Mouse (Mus musculus): ENCODE data around the gene Zwilch. TPM values are rescaled to one million over a fixed set of nuclear protein-coding genes. Genes with fewer than 3 reads are reported as not detected.

Zwilch gene
- polyA plus RNA-seq, 1 experiment from 2014 or later: 19.5 TPM

GRCm38 (mm10) chr9:64098282-64098681 lies 74.6 kb downstream of the Zwilch start:
- peaks cover 13% of the 10 kb centered on the region; the same call in 1 of the 2 replicates for H3K4me1 ChIP-seq
- H3K9ac ChIP-seq: no peak overlapping the region
- no peaks in the 10 kb centered on the region for H3K27me3 ChIP-seq
- H3K36me3 ChIP-seq: no peaks in the 10 kb centered on the region
- no peak for ATAC-seq (ENCODE audit: insufficient number of reproducible peaks, low FRiP score, low TSS enrichment, low read depth)
- no peak overlapping the region for H3K27ac ChIP-seq (replicated peaks)
- 68% methylated on average over 4 of the region's 4 CpGs for WGBS
- no peak overlapping the region for H3K4me3 ChIP-seq (replicated peaks)
- no peaks in the 10 kb centered on the region for H3K9me3 ChIP-seq (replicated peaks)
- H3K4me2 ChIP-seq (replicated peaks): no peak overlapping the region

GRCm38 (mm10) chr9:64094083-64094482 lies 78.8 kb downstream of the Zwilch start:
- H3K36me3 ChIP-seq: no peaks in the 10 kb centered on the region
- no peaks in the 10 kb centered on the region for H3K9me3 ChIP-seq (replicated peaks)
- no peaks in the 10 kb centered on the region for H3K27me3 ChIP-seq
- H3K9ac ChIP-seq: no peak overlapping the region
- H3K4me3 ChIP-seq (replicated peaks): no peak overlapping the region
- H3K4me2 ChIP-seq (replicated peaks): no peak overlapping the region
- peaks cover 13% of the 10 kb centered on the region; the same call in 1 of the 2 replicates for H3K4me1 ChIP-seq
- ATAC-seq (ENCODE audit: insufficient number of reproducible peaks, low FRiP score, low TSS enrichment, low read depth): no peak; the same call in 1 of the 2 replicates
- WGBS: 52% methylated on average over 11 of the region's 11 CpGs
- H3K27ac ChIP-seq (replicated peaks): no peak overlapping the region

GRCm38 (mm10) chr9:64089004-64089403 lies 83.9 kb downstream of the Zwilch start:
- 60% methylated on average over 12 of the region's 12 CpGs for WGBS
- ATAC-seq (ENCODE audit: insufficient number of reproducible peaks, low FRiP score, low TSS enrichment, low read depth): no peak
- H3K27ac ChIP-seq (replicated peaks): peak overlapping the region; percentile 34; the same call in 1 of the 2 replicates
- H3K4me3 ChIP-seq (replicated peaks): no peak overlapping the region
- no peaks in the 10 kb centered on the region for H3K9me3 ChIP-seq (replicated peaks)
- no peaks in the 10 kb centered on the region for H3K27me3 ChIP-seq
- H3K9ac ChIP-seq: no peak overlapping the region
- H3K4me1 ChIP-seq: peaks cover 28% of the 10 kb centered on the region
- H3K4me2 ChIP-seq (replicated peaks): no peak overlapping the region
- H3K36me3 ChIP-seq: no peaks in the 10 kb centered on the region

- Histone ChIP-seq H3K27me3 (no peaks in the 10 kb centered on the region), H3K4me2 (replicated peaks) (no peak overlapping the region), H3K4me3 (replicated peaks) (no peak overlapping the region), H3K9ac (no peak overlapping the region), H3K36me3 (no peaks in the 10 kb centered on the region), H3K9me3 (replicated peaks) (no peaks in the 10 kb centered on the region), H3K27ac (replicated peaks) (no peak overlapping the region), H3K4me1 (peaks cover 33% of the 10 kb centered on the region)
- 85% methylated on average over 7 of the region's 7 CpGs for WGBS
- ATAC-seq (ENCODE audit: insufficient number of reproducible peaks, low FRiP score, low TSS enrichment, low read depth): no peak
Measured at GRCm38 (mm10) chr9:64088346-64088745, 84.6 kb downstream of the Zwilch start.

GRCm38 (mm10) chr9:64087461-64088235 lies 85.3 kb downstream of the Zwilch start:
- H3K9me3 ChIP-seq (replicated peaks): no peaks in the 10 kb centered on the region
- H3K4me1 ChIP-seq: peaks cover 36% of the 10 kb centered on the region
- H3K9ac ChIP-seq: no peak overlapping the region
- no peak overlapping the region for H3K4me3 ChIP-seq (replicated peaks)
- H3K27ac ChIP-seq (replicated peaks): no peak overlapping the region
- H3K27me3 ChIP-seq: no peaks in the 10 kb centered on the region
- no peaks in the 10 kb centered on the region for H3K36me3 ChIP-seq
- 43% methylated on average over 5 of the region's 5 CpGs for WGBS
- ATAC-seq (ENCODE audit: insufficient number of reproducible peaks, low FRiP score, low TSS enrichment, low read depth): no peak
- no peak overlapping the region for H3K4me2 ChIP-seq (replicated peaks)

Other genes starting within 250 kb of the Zwilch start
- 12.8 and 15.5 TPM in 2 replicates for gene Smad6, start 151.0 kb downstream of the Zwilch start, polyA plus RNA-seq (2015; fragmentation: Nextera tagmentation; extraction: Ambion mirVana)
- 0.16 TPM in 1 of 2 replicates, not detected in the other for gene Lctl, start 56.0 kb downstream of the Zwilch start, polyA plus RNA-seq (2015; fragmentation: Nextera tagmentation; extraction: Ambion mirVana)
- 1,153 and 1,206 TPM in 2 replicates for gene Rpl4, start 271 bp upstream of the Zwilch start, polyA plus RNA-seq (2015; fragmentation: Nextera tagmentation; extraction: Ambion mirVana)
- 30.2 and 35.3 TPM in 2 replicates for gene Snapc5, start 6.2 kb upstream of the Zwilch start, polyA plus RNA-seq (2015; fragmentation: Nextera tagmentation; extraction: Ambion mirVana)
- gene Uchl4, start 62.1 kb upstream of the Zwilch start, polyA plus RNA-seq (2015; fragmentation: Nextera tagmentation; extraction: Ambion mirVana): 2.1 and 3.2 TPM in 2 replicates
- 99.5 and 100 TPM in 2 replicates for gene Map2k1, start 80.5 kb upstream of the Zwilch start, polyA plus RNA-seq (2015; fragmentation: Nextera tagmentation; extraction: Ambion mirVana)
- gene Tipin, start 108.5 kb upstream of the Zwilch start, polyA plus RNA-seq (2015; fragmentation: Nextera tagmentation; extraction: Ambion mirVana): 171 and 185 TPM in 2 replicates
- gene Dis3l, start 168.2 kb upstream of the Zwilch start, polyA plus RNA-seq (2015; fragmentation: Nextera tagmentation; extraction: Ambion mirVana): 18.7 and 19.7 TPM in 2 replicates
- 1.0 and 1.9 TPM in 2 replicates for gene Megf11, start 212.5 kb upstream of the Zwilch start, polyA plus RNA-seq (2015; fragmentation: Nextera tagmentation; extraction: Ambion mirVana)

All from embryonic facial prominence, embryonic 15.5 days (tissue).